Comparison of ENCODE assay signal across 16 mouse cellular contexts in genomic region chr7:64911945-64912344, GRCm38 (mm10).
"Had no signal": no experiment of that assay in that cellular context is flagged by ENCODE, and none has a peak within 500 bp of the region (broad histone marks: within the 10 kb centered on the region; RNA-seq: fewer than 3 reads in every experiment).

No protein-coding gene starts in this region.

- H3K9ac ChIP-seq: liver, postnatal 0 days; lung, embryonic 15.5 days; midbrain, embryonic 13.5 days; midbrain, embryonic 15.5 days; neural tube, embryonic 12.5 days had no signal

- ATAC-seq: liver, postnatal 0 days; lung, postnatal 0 days; midbrain, embryonic 13.5 days; midbrain, embryonic 15.5 days had no signal

- H3K4me3 ChIP-seq: lung, embryonic 15.5 days; megakaryocyte, embryonic 14.5 days; midbrain, embryonic 13.5 days; midbrain, embryonic 15.5 days; neural tube, embryonic 12.5 days had no signal

- H3K36me3 ChIP-seq: lung, embryonic 15.5 days; midbrain, embryonic 13.5 days; midbrain, embryonic 15.5 days; neural tube, embryonic 12.5 days had no signal

- H3K4me2 ChIP-seq: lung, embryonic 15.5 days; midbrain, embryonic 11.5 days; midbrain, embryonic 13.5 days; midbrain, embryonic 15.5 days; neural tube, embryonic 12.5 days had no signal

- H3K27ac ChIP-seq: lung, embryonic 15.5 days; macrophage; midbrain, embryonic 13.5 days; midbrain, embryonic 15.5 days; neural tube, embryonic 12.5 days had no signal

- DNase-seq: liver, postnatal 0 days; lung, adult 2 months; lung, postnatal 14 days; lung, postnatal 36 days; right cerebral cortex, postnatal 14 days; thymus, adult 2 months; thymus, postnatal 25 days; thymus, postnatal 4 days had no signal

- H3K4me1 ChIP-seq: lung, embryonic 15.5 days; megakaryocyte, embryonic 14.5 days; neural tube, embryonic 12.5 days had no signal

- H3K9me3 ChIP-seq: lung, embryonic 15.5 days; midbrain, embryonic 13.5 days; midbrain, embryonic 15.5 days; neural tube, embryonic 12.5 days had no signal

- H3K27me3 ChIP-seq: lung, embryonic 15.5 days; megakaryocyte, embryonic 14.5 days; midbrain, embryonic 13.5 days; midbrain, embryonic 15.5 days; neural tube, embryonic 12.5 days had no signal
